Mouse (Mus musculus) G1E (cell line): ENCODE measurements around the gene Tbxa2r.

Experiments used
- CTCF ChIP-seq: IDR thresholded peaks from 2 replicates; pipeline ENCODE4 v1.5.1; 2012; ENCODE audit warnings: low read depth, low read length, inconsistent platforms, mixed read lengths
- GATA1 ChIP-seq: IDR thresholded peaks from 2 replicates; pipeline ENCODE4 v1.6.1; 2012; ENCODE audit warnings: borderline replicate concordance, low read length, inconsistent platforms, mixed read lengths
- GATA2 ChIP-seq: IDR thresholded peaks from 2 replicates; pipeline ENCODE4 v1.6.1; 2012; ENCODE audit warnings: low read depth, low read length, inconsistent platforms, borderline replicate concordance
- POLR2AphosphoS5 ChIP-seq: IDR thresholded peaks from 2 replicates; pipeline ENCODE4 v1.6.1; 2012; ENCODE audit warnings: low read depth, low read length, inconsistent platforms; ENCODE audit not compliant: insufficient replicate concordance
- TAL1 ChIP-seq: conservative IDR thresholded peaks from 2 replicates; pipeline ENCODE4 v1.6.1; 2012; ENCODE audit warnings: low read depth, low read length, inconsistent platforms, mixed read lengths

DNA sequence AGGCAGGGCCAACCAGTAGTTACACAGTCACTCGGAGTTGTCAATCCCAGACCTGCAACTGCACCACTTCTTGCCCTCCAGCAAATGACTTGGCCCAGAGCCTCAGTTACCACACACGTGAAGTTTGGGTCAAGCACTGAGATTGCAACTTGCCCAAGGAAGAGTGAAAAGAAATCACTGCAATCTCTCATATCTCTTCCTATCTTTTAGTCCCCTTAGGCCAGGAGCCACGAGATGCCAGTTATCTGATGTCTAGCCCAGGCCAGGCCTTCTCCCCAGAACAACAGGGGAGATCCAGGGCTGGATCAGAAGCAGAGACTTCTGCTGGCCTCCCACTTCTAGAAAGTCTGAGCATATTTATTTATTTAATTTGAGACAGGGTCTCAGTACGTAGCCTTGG is 27.0 kb downstream of the Tbxa2r start:
- TF ChIP-seq CTCF (no peak), GATA1 (no peak), GATA2 (no peak), TAL1 (no peak), POLR2AphosphoS5 (no peak)
